Comparison of ENCODE assay signal across 22 mouse cellular contexts in the genomic region with DNA sequence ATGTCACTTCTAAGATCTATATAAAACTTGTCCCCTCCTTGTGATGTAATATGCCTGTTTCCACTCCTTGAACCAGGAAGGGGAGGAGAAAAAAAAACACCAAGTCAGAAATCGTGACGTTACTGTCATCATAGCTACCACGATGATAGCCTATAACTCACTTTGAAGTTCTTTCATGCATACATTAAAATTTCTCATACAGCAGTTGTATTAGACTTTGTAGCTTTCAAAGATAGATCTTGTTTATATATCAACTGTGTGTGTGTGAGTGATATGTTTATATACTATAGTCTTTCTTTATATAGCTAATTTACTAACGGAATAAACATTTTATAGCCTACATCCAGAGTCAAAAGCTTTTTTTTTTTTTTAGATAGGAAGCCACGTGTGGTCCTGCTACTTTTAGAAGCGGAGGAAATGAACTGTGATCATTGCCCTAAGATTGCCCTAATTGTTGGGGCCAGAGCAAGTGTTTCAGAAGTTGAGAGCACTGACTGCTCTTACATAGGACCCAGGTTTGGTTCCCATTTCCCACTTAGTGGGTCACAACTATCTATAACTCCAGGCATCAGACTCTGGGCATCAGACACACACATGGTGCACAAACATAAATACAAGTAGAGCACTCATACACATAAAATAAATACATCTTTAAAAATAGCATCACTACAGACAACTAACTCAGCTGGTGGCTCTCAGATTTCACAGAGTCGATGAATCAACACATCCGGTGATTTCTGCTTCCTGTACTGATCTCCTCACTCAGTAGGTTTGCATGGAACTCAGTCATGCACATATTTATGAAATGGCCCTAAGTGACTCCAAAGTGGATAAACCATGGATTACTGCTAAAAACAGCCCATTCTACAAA.
"Had no signal": no experiment of that assay in that cellular context is flagged by ENCODE, and none has a peak within 500 bp of the region (broad histone marks: within the 10 kb centered on the region; RNA-seq: fewer than 3 reads in every experiment).

No protein-coding gene starts in this region.

- H3K9ac ChIP-seq: kidney, embryonic 15.5 days; liver, embryonic 13.5 days; neural tube, embryonic 12.5 days; neural tube, embryonic 15.5 days had no signal

- H3K27me3 ChIP-seq: kidney, embryonic 15.5 days; liver, embryonic 13.5 days; megakaryocyte, embryonic 14.5 days; neural tube, embryonic 12.5 days; neural tube, embryonic 15.5 days had no signal

- H3K4me3 ChIP-seq: kidney, embryonic 15.5 days; left cerebral cortex, adult 2 months; liver, embryonic 13.5 days; megakaryocyte, embryonic 14.5 days; midbrain, embryonic 10.5 days; neural tube, embryonic 12.5 days; neural tube, embryonic 15.5 days had no signal

- H3K36me3 ChIP-seq: kidney, embryonic 15.5 days; liver, embryonic 13.5 days; midbrain, embryonic 10.5 days; neural tube, embryonic 12.5 days; neural tube, embryonic 15.5 days had no signal

- DNase-seq: kidney, adult 11 months; kidney, adult 8-10 months; kidney, postnatal 10 days; kidney, postnatal 36 days; layer of hippocampus, postnatal 36 days; liver, embryonic 13.5 days; midbrain, embryonic 14.5 days; right cerebral cortex, adult 18-20 months; right cerebral cortex, postnatal 14 days; right cerebral cortex, postnatal 4 days; thymus, adult 2 months; thymus, postnatal 14 days; thymus, postnatal 4 days had no signal

- H3K4me2 ChIP-seq: kidney, embryonic 15.5 days; liver, embryonic 13.5 days; neural tube, embryonic 12.5 days; neural tube, embryonic 15.5 days had no signal

- H3K27ac ChIP-seq: hindbrain, postnatal 0 days; kidney, embryonic 15.5 days; left cerebral cortex, adult 2 months; liver, embryonic 13.5 days; midbrain, embryonic 10.5 days; neural tube, embryonic 12.5 days; neural tube, embryonic 15.5 days; stomach, postnatal 0 days had no signal

- ATAC-seq: hindbrain, postnatal 0 days; inflammation-experienced regulatory T-cells, adult 6 months had no signal

- H3K4me1 ChIP-seq: kidney, embryonic 15.5 days; liver, embryonic 13.5 days; midbrain, embryonic 10.5 days; neural tube, embryonic 12.5 days; neural tube, embryonic 15.5 days had no signal

- H3K9me3 ChIP-seq: kidney, embryonic 15.5 days; liver, embryonic 13.5 days; megakaryocyte, embryonic 14.5 days; midbrain, embryonic 10.5 days; neural tube, embryonic 12.5 days; neural tube, embryonic 15.5 days had no signal
